Mouse (Mus musculus) ES-CJ7 (cell line): ENCODE measurements at regions not wholly inside any gene's neighbourhood (a gene's known extent, or its start where the extent isn't known, plus 50 kb on each side); places are given as distances from the start of the nearest gene placed in this dataset.

Source experiments
- DNase-seq: peaks from one replicate; pipeline ENCODE4 v3.0.0; 2011; ENCODE audit warnings: low read depth, low spot score

GRCm38 (mm10) chr6:94772391-94772790 lies 72.4 kb upstream of the Lrig1 start:
- DNase-seq: no peak

GRCm38 (mm10) chr6:94768230-94768629 lies 68.3 kb upstream of the Lrig1 start:
- DNase-seq: no peak

- no peak for DNase-seq
These were observed 65.8 kb upstream of the Lrig1 start for GRCm38 (mm10) chr6:94765724-94766123.

DNA sequence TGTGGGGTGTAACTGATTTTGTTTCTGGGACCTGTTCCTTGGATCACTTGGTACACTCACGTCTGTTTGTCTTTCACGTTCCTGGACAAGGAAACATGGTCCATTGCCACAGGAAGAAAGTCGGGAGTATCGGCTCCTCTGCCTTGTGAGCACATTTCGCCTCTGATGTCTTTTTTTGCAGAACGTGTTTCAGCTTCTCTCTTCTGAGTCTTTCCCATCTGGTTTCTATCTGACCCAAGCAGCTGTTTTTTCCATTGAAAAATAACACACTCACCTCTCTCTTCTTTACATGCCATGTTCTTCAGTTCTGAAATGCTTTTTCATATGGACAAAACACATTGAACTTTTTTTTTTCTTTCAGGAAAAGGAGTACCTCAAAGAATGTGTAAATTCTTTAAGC lies 61.4 kb upstream of the Lrig1 start:
- DNase-seq: no peak

GRCm38 (mm10) chr6:94760629-94761111 lies 60.7 kb upstream of the Lrig1 start:
- no peak for DNase-seq

GRCm38 (mm10) chr6:94759649-94760048 lies 59.7 kb upstream of the Lrig1 start:
- no peak for DNase-seq

- DNase-seq: peak; percentile 33
These were observed 56.0 kb upstream of the Lrig1 start for GRCm38 (mm10) chr6:94756006-94756405.

- peak; percentile 98 for DNase-seq
These were observed 55.4 kb upstream of the Lrig1 start for GRCm38 (mm10) chr6:94755297-94755831.

DNA sequence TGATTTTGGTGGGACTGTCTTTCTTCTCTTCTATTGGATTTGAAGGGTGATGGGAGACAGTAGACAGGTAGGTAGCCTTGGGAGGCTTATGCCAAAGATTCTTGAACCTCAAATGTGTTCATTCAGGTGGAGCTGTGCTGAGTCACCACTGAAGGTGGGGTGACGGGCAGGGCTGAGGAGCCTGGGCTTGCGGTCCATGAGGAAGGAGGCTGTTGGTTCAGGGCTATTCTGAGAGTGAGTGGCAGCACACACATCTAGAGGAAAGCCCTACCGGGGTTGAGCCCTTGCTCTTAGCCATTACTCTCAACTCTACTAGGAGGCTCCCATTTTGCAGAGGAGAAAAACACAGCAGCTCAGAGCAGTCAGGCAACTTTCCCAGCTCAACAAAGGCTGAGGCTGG lies 54.6 kb upstream of the Lrig1 start:
- no peak for DNase-seq

DNA sequence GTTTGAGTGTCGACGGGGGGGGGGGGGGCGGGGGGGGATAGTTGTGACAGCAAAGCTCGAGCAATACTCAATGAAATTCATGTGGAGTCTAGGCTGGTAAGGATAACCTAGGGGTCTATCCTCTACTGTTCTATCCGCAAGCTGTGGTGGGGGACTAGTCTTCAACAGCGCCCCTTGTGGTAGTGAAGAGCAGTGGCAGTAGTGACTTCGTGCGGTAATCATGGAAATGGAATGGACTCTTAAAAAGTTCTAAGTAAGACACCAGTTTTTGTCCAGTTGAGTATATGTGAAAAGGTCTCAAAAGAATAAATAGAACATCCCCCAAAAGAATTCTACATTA lies 51.1 kb upstream of the Lrig1 start:
- peak; percentile 94 for DNase-seq

GRCm38 (mm10) chr6:94750228-94751100 lies 50.5 kb upstream of the Lrig1 start:
- DNase-seq: peak; percentile 99
